Mouse (Mus musculus): ENCODE data around the gene Fam149a. TPM values are rescaled to one million over a fixed set of nuclear protein-coding genes. Genes with fewer than 3 reads are reported as not detected.

The Fam149a gene
- 0.03 TPM in 1 of 2 replicates, not detected in the other for polyA plus RNA-seq (2012)

GRCm38 (mm10) chr8:45381963-45382347, at the start of gene Fam149a:
Gene Fam149a, minus strand, starts transcription at chr8:45382291.
- Histone ChIP-seq H3K4me3 (replicated peaks) (no peak within 1 kb of the TSS), H3K9me3 (ENCODE audit: control insufficient read depth, low read length) (no peaks in the 10 kb centered on the region), H3K36me3 (ENCODE audit: control insufficient read depth) (no peaks in the 10 kb centered on the region), H3K4me1 (ENCODE audit: control insufficient read depth) (no peaks in the 10 kb centered on the region), H3K27me3 (ENCODE audit: control insufficient read depth) (peaks cover 17% of the 10 kb centered on the region)
- TF ChIP-seq TAL1 (IDR thresholded peaks at IDR 0.05; ENCODE audit: low read length) (no peak), GATA1 (IDR thresholded peaks at IDR 0.05; ENCODE audit: low read length) (no peak)

- no peak overlapping the region for H3K4me3 ChIP-seq (replicated peaks)
- H3K4me1 ChIP-seq (ENCODE audit: control insufficient read depth), result no peaks in the 10 kb centered on the region
- H3K9me3 ChIP-seq (ENCODE audit: control insufficient read depth, low read length), result no peaks in the 10 kb centered on the region
- H3K27me3 ChIP-seq (ENCODE audit: control insufficient read depth), result no peaks in the 10 kb centered on the region
- TF ChIP-seq GATA1 (IDR thresholded peaks at IDR 0.05; ENCODE audit: low read length) (no peak), TAL1 (IDR thresholded peaks at IDR 0.05; ENCODE audit: low read length) (no peak)
- no peaks in the 10 kb centered on the region for H3K36me3 ChIP-seq (ENCODE audit: control insufficient read depth)
These were observed 38.1 kb upstream of the Fam149a start for GRCm38 (mm10) chr8:45420151-45420550.

- H3K9me3 ChIP-seq (ENCODE audit: control insufficient read depth, low read length), result no peaks in the 10 kb centered on the region
- H3K27me3 ChIP-seq (ENCODE audit: control insufficient read depth), result no peaks in the 10 kb centered on the region
- no peak overlapping the region for H3K4me3 ChIP-seq (replicated peaks)
- H3K36me3 ChIP-seq (ENCODE audit: control insufficient read depth), result no peaks in the 10 kb centered on the region
- H3K4me1 ChIP-seq (ENCODE audit: control insufficient read depth), result peaks cover 1% of the 10 kb centered on the region; the same call in 1 of the 2 replicates
- TF ChIP-seq TAL1 (IDR thresholded peaks at IDR 0.05; ENCODE audit: low read length), result no peak
- TF ChIP-seq GATA1 (IDR thresholded peaks at IDR 0.05; ENCODE audit: low read length), result no peak
These were observed 32.9 kb upstream of the Fam149a start for GRCm38 (mm10) chr8:45414965-45415364.

GRCm38 (mm10) chr8:45410882-45411281, 28.8 kb upstream of the Fam149a start, which contains the start of gene Tlr3:
Gene Tlr3, minus strand, starts transcription at chr8:45411080.
- TF ChIP-seq TAL1 (IDR thresholded peaks at IDR 0.05; ENCODE audit: low read length) (no peak), GATA1 (IDR thresholded peaks at IDR 0.05; ENCODE audit: low read length) (no peak)
- Histone ChIP-seq H3K36me3 (ENCODE audit: control insufficient read depth) (no peaks in the 10 kb centered on the region), H3K4me3 (replicated peaks) (peak within 1 kb of the TSS; percentile 55), H3K4me1 (ENCODE audit: control insufficient read depth) (peaks cover 1% of the 10 kb centered on the region; the same call in 1 of the 2 replicates), H3K27me3 (ENCODE audit: control insufficient read depth) (no peaks in the 10 kb centered on the region), H3K9me3 (ENCODE audit: control insufficient read depth, low read length) (no peaks in the 10 kb centered on the region)

GRCm38 (mm10) chr8:45410146-45410880, 28.2 kb upstream of the Fam149a start:
- no peaks in the 10 kb centered on the region for H3K9me3 ChIP-seq (ENCODE audit: control insufficient read depth, low read length)
- peak overlapping the region; percentile 55 for H3K4me3 ChIP-seq (replicated peaks)
- peaks cover 1% of the 10 kb centered on the region; the same call in 1 of the 2 replicates for H3K4me1 ChIP-seq (ENCODE audit: control insufficient read depth)
- H3K36me3 ChIP-seq (ENCODE audit: control insufficient read depth), result no peaks in the 10 kb centered on the region
- TF ChIP-seq TAL1 (IDR thresholded peaks at IDR 0.05; ENCODE audit: low read length), result no peak
- TF ChIP-seq GATA1 (IDR thresholded peaks at IDR 0.05; ENCODE audit: low read length), result no peak
- no peaks in the 10 kb centered on the region for H3K27me3 ChIP-seq (ENCODE audit: control insufficient read depth)

- H3K4me1 ChIP-seq (ENCODE audit: control insufficient read depth), result peaks cover 1% of the 10 kb centered on the region; the same call in 1 of the 2 replicates
- peak overlapping the region; percentile 55 for H3K4me3 ChIP-seq (replicated peaks)
- no peaks in the 10 kb centered on the region for H3K27me3 ChIP-seq (ENCODE audit: control insufficient read depth)
- no peaks in the 10 kb centered on the region for H3K9me3 ChIP-seq (ENCODE audit: control insufficient read depth, low read length)
- TF ChIP-seq TAL1 (IDR thresholded peaks at IDR 0.05; ENCODE audit: low read length) (no peak), GATA1 (IDR thresholded peaks at IDR 0.05; ENCODE audit: low read length) (no peak)
- no peaks in the 10 kb centered on the region for H3K36me3 ChIP-seq (ENCODE audit: control insufficient read depth)
These were observed 27.6 kb upstream of the Fam149a start for GRCm38 (mm10) chr8:45409702-45410101.

- Histone ChIP-seq H3K36me3 (ENCODE audit: control insufficient read depth) (no peaks in the 10 kb centered on the region), H3K27me3 (ENCODE audit: control insufficient read depth) (peaks cover 17% of the 10 kb centered on the region), H3K4me1 (ENCODE audit: control insufficient read depth) (no peaks in the 10 kb centered on the region), H3K4me3 (replicated peaks) (no peak overlapping the region), H3K9me3 (ENCODE audit: control insufficient read depth, low read length) (peaks cover 2% of the 10 kb centered on the region; the same call in 1 of the 2 replicates)
- TF ChIP-seq GATA1 (IDR thresholded peaks at IDR 0.05; ENCODE audit: low read length) (no peak), TAL1 (IDR thresholded peaks at IDR 0.05; ENCODE audit: low read length) (no peak)
These were observed 1.2 kb upstream of the Fam149a start for GRCm38 (mm10) chr8:45383250-45383649.

- no peaks in the 10 kb centered on the region for H3K36me3 ChIP-seq (ENCODE audit: control insufficient read depth)
- H3K4me3 ChIP-seq (replicated peaks), result no peak overlapping the region
- H3K4me1 ChIP-seq (ENCODE audit: control insufficient read depth), result no peaks in the 10 kb centered on the region
- H3K9me3 ChIP-seq (ENCODE audit: control insufficient read depth, low read length), result no peaks in the 10 kb centered on the region
- peaks cover 17% of the 10 kb centered on the region for H3K27me3 ChIP-seq (ENCODE audit: control insufficient read depth)
- TF ChIP-seq TAL1 (IDR thresholded peaks at IDR 0.05; ENCODE audit: low read length) (no peak), GATA1 (IDR thresholded peaks at IDR 0.05; ENCODE audit: low read length) (no peak)
These were observed 772 bp downstream of the Fam149a start for GRCm38 (mm10) chr8:45381075-45381962.

- H3K27me3 ChIP-seq (ENCODE audit: control insufficient read depth), result peaks cover 17% of the 10 kb centered on the region
- no peak overlapping the region for H3K4me3 ChIP-seq (replicated peaks)
- no peaks in the 10 kb centered on the region for H3K9me3 ChIP-seq (ENCODE audit: control insufficient read depth, low read length)
- H3K4me1 ChIP-seq (ENCODE audit: control insufficient read depth), result no peaks in the 10 kb centered on the region
- TF ChIP-seq TAL1 (IDR thresholded peaks at IDR 0.05; ENCODE audit: low read length) (no peak), GATA1 (IDR thresholded peaks at IDR 0.05; ENCODE audit: low read length) (no peak)
- no peaks in the 10 kb centered on the region for H3K36me3 ChIP-seq (ENCODE audit: control insufficient read depth)
These were observed 1.5 kb downstream of the Fam149a start for GRCm38 (mm10) chr8:45380598-45380997.

Data from erythroblast, embryonic 14.5 days (primary cell).